ENCODE assay signal across 8 mouse cellular contexts in the genomic region with DNA sequence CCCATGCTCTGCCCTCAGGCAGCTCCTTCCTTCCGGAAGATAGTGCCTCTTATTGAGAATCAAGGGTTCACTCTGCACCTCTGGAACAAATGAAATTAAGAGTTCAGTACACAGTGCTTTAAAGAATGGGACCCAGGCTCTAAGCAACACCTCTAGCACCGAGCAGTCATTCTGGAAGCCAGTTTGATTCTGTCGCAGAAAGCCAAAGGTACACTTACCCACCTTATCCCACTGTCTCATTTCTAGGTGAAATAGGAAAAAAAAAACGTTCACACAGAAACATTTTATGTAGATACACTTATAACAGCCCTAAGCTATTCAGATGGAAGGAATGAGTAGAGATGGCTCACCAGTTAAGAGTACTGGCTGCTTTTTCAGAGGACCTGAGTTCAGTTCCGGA. TPM values are rescaled to one million over a fixed set of nuclear protein-coding genes. Genes with fewer than 3 reads are reported as not detected.
DNase-seq lines count a peak whose midpoint lies in the region; ATAC-seq and TF ChIP-seq lines count a peak whose summit lies in the region.

Gene Ephx4 (plus strand): TSS at position 301 of the 400 bp plus-strand sequence.

- TF ChIP-seq POLR2A in spleen, adult 2 months (IDR thresholded peaks at IDR 0.05; ENCODE audit: low read depth, low read length): no peak

- peak within 1 kb of the TSS; percentile 51 for H3K4me3 ChIP-seq in spleen, adult 2 months (ENCODE audit: extremely low read depth, insufficient read depth, insufficient read length)
- peak within 1 kb of the TSS; percentile 46 for H3K4me3 ChIP-seq in stomach, embryonic 14.5 days (ENCODE audit: low read depth, low read length)

- TF ChIP-seq CTCF in spleen, adult 2 months (IDR thresholded peaks at IDR 0.05; ENCODE audit: extremely low read depth, insufficient read depth, insufficient read length, insufficient replicate concordance): no peak

- H3K27me3 ChIP-seq in spleen, adult 2 months (ENCODE audit: control insufficient read depth, insufficient read depth, low read length): peaks cover 9% of the 10 kb centered on the region
- 0 out of 2 replicates have a peak, but pooled peaks cover 12% of the 10 kb centered on the region for H3K27me3 ChIP-seq in stomach, embryonic 14.5 days (ENCODE audit: control insufficient read depth, insufficient read depth, low read length)

- peak within 1 kb of the TSS; percentile 98 for H3K4me2 ChIP-seq in stomach, embryonic 14.5 days (replicated peaks; ENCODE audit: low read depth, low read length)

- intact Hi-C loops in left cerebral cortex, postnatal 36 days (cut with DNase I): no loop called here

- no peak for ATAC-seq in stomach, embryonic 14.5 days (ENCODE audit: insufficient number of reproducible peaks, insufficient read depth, low FRiP score, low read depth)

- H3K27ac ChIP-seq in spleen, adult 2 months (ENCODE audit: insufficient read depth, low read length): no peak within 1 kb of the TSS
- no peak within 1 kb of the TSS for H3K27ac ChIP-seq in stomach, embryonic 14.5 days (ENCODE audit: low read length)

- H3K36me3 ChIP-seq in spleen, adult 2 months (ENCODE audit: control insufficient read depth, insufficient read depth, low read length): no peaks in the 10 kb centered on the region
- H3K36me3 ChIP-seq in stomach, embryonic 14.5 days (ENCODE audit: control insufficient read depth, insufficient read depth, low read length): no peaks in the 10 kb centered on the region

- H3K9me3 ChIP-seq in stomach, embryonic 14.5 days (ENCODE audit: control insufficient read depth, low read depth, low read length): no peaks in the 10 kb centered on the region

- peak within 1 kb of the TSS; percentile 32 for H3K9ac ChIP-seq in stomach, embryonic 14.5 days (replicated peaks; ENCODE audit: low read depth, low read length)

- no peak for DNase-seq in frontal cortex, adult 2 months (ENCODE audit: extremely low spot score in 1 of 2, low spot score in 1 of 2)
- DNase-seq in frontal cortex, postnatal 14 days (ENCODE audit: low spot score in 2 of 2): no peak
- no peak for DNase-seq in spleen, adult 2 months (ENCODE audit: low read depth in 1 of 2, low spot score in 2 of 2)
- no peak for DNase-seq in spleen, postnatal 10 days (ENCODE audit: low spot score in 2 of 2)
- no peak for DNase-seq in left cerebral cortex, postnatal 36 days (ENCODE audit: low spot score in 2 of 2)
- DNase-seq in urinary bladder, postnatal 25 days (ENCODE audit: low spot score): no peak
- DNase-seq in MN1 (ENCODE audit: low spot score): no peak

- H3K4me1 ChIP-seq in spleen, adult 2 months (ENCODE audit: control insufficient read depth, insufficient read depth, insufficient read length): peaks cover 4% of the 10 kb centered on the region
- H3K4me1 ChIP-seq in stomach, embryonic 14.5 days (ENCODE audit: control insufficient read depth, insufficient read depth, low read length): no peaks in the 10 kb centered on the region

- WGBS in spleen, adult 2 months: 24% methylated on average over 5 of the region's 5 CpGs
- 25% methylated on average over 5 of the region's 5 CpGs for WGBS in stomach, embryonic 14.5 days

RNA-seq across cellular contexts. Expression of gene Ephx4, which starts in this region (rescaled TPM):
- 72.8 and 77.9 TPM in 2 replicates for polyA plus RNA-seq in frontal cortex, adult 2 months (2012; rRNA removed)
- 0.12 and 0.26 TPM in 2 replicates for polyA plus RNA-seq in spleen, adult 2 months (2012; rRNA removed)
- 10 to 100 TPM; 73.7 to 91.4 TPM for total RNA-seq in left cerebral cortex, postnatal 36 days (2021)
- polyA plus RNA-seq in stomach, embryonic 14.5 days (2014; fragmentation: Nextera tagmentation; extraction: Ambion mirVana): 1.4 and 1.9 TPM in 2 replicates

Comparison
In these comparisons a context has a peak if more than half of its experiments do, and no peak if none do; other contexts are left out.
1. RNA of gene Ephx4 (polyA plus RNA-seq): 72.8 to 77.9 TPM in frontal cortex, adult 2 months; 1.4 to 1.9 TPM in stomach, embryonic 14.5 days and 0.12 to 0.26 TPM in spleen, adult 2 months; every median in the first group is over 10 times any median in the second.